Mouse (Mus musculus) T-helper 2 cell (primary cell): Measurements from ENCODE around the gene Olfr1231.

Source experiments
- in situ Hi-C: fragments of 300-600 bp; cut with MboI, MseI; formaldehyde crosslinking; loops from one replicate; pipeline ENCODE4 v1.15.1; 2025; ENCODE audit warnings: high pct_unique_total_duplicates

Gene Olfr1231

DNA sequence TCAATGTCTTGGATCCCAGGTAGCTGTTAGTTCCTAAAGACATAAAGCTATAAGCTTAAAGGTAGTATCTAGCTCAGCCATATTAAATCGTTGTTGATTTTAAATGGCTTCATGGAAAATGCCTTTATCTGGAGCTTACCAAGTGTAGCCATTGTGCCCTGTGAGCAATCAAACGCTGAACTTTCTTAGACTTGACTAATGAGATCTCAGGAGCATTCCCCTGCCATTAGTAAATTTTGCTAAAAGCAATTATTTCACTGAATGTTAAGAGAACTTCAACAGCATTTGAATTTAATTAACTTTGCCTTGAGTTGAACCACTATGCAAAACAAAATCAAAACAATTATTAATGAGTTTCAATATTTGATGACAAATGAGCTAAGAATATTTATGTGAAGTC is at the start of gene Olfr1231:
Olfr1231 (minus strand) TSS at position 101 of the 400 bp plus-strand sequence.
- in situ Hi-C loops: no loop called here

DNA sequence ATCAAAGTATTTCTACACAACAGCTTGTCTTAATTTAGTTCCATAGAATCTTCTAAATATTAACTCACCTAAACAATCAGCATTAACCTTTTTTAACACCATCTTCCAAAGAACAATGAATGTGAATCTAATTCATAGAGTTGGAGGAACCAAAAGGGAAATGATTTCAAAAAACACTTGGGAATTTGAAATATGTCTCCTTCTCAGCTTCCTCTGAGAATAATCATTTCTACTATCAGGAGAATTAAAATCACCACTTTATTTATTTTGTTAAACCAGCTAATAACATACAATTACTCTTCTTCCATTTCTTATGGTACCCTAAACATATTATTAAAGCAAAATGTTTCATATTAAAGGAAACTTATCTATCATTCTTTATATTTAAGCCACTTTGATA is 35.4 kb upstream of the Olfr1231 start, which contains the start of gene Olfr1233:
Olfr1233 (minus strand) TSS at position 101 of the 400 bp plus-strand sequence.
- in situ Hi-C loops: no loop called here

- in situ Hi-C loops: no loop called here
Measured at GRCm38 (mm10) chr2:89329575-89329974, 22.7 kb upstream of the Olfr1231 start, which contains the start of gene Olfr1232. TSS of gene Olfr1232 (minus strand) at chr2:89329675.

- in situ Hi-C loops: no loop called here
Measured at GRCm38 (mm10) chr2:89297168-89297567, 9.7 kb downstream of the Olfr1231 start, which contains the start of gene Olfr1230. TSS of gene Olfr1230 (minus strand) at chr2:89297268.

- in situ Hi-C loops: no loop called here
Measured at GRCm38 (mm10) chr2:89287914-89288313, 19.0 kb downstream of the Olfr1231 start, which contains the start of gene Olfr1229. TSS of gene Olfr1229 (minus strand) at chr2:89288014.

GRCm38 (mm10) chr2:89253962-89254361 is 52.9 kb downstream of the Olfr1231 start, which contains the start of gene Olfr1228:
TSS of gene Olfr1228 (minus strand) at chr2:89254062.
- in situ Hi-C loops: loop anchor here (10.0 kb wide), 1 partner anchor 361 kb away; the partner anchor contains the start of genes Olfr1247 and Olfr1248
